Comparison of ENCODE assay signal across 18 mouse cellular contexts in the genomic region with DNA sequence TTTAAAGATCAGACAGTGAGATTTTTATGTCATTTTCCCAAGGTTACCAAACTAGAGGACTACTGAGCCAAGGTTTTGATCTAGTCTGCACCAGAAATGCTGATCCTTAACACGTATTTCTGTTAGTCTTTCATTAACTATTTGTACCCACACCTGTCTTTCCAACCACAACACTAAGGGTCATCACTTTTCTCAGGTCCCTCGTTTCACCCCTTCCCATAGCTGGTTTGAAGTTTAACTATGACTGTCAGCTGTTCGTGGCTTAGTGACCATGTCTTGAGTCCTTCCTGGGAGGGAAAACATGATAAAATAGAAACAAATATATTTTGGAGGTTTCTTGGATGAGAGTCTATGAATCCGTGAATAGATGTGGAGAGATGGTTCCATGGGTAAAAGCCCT.
"Had no signal": no experiment of that assay in that cellular context is flagged by ENCODE, and none has a peak within 500 bp of the region (broad histone marks: within the 10 kb centered on the region; RNA-seq: fewer than 3 reads in every experiment).

No protein-coding gene starts in this region.

- H3K9me3 ChIP-seq: midbrain, embryonic 10.5 days; midbrain, embryonic 13.5 days; neural tube, embryonic 13.5 days; neural tube, embryonic 15.5 days had no signal

- H3K27ac ChIP-seq: midbrain, embryonic 10.5 days; midbrain, embryonic 13.5 days; neural tube, embryonic 13.5 days; neural tube, embryonic 15.5 days had no signal

- H3K4me3 ChIP-seq: midbrain, embryonic 10.5 days; midbrain, embryonic 13.5 days; myocyte; neural tube, embryonic 13.5 days; neural tube, embryonic 15.5 days had no signal

- DNase-seq: lung, adult 18-20 months; lung, embryonic 14.5 days; lung, postnatal 10 days; lung, postnatal 4 days; retina, postnatal 1 day; right cerebral cortex, adult 18-20 months; right cerebral cortex, postnatal 25 days; right cerebral cortex, postnatal 4 days; spleen, adult 18-20 months; thymus, adult 18-20 months; thymus, postnatal 14 days; thymus, postnatal 36 days had no signal

- H3K4me2 ChIP-seq: lung, embryonic 14.5 days; midbrain, embryonic 13.5 days; neural tube, embryonic 13.5 days; neural tube, embryonic 15.5 days had no signal

- H3K27me3 ChIP-seq: midbrain, embryonic 13.5 days; neural tube, embryonic 13.5 days; neural tube, embryonic 15.5 days had no signal

- ATAC-seq: midbrain, embryonic 13.5 days; midbrain, embryonic 16.5 days had no signal

- H3K9ac ChIP-seq: lung, embryonic 14.5 days; midbrain, embryonic 13.5 days; neural tube, embryonic 13.5 days; neural tube, embryonic 15.5 days had no signal

- H3K36me3 ChIP-seq: midbrain, embryonic 10.5 days; midbrain, embryonic 13.5 days; neural tube, embryonic 13.5 days; neural tube, embryonic 15.5 days had no signal
